Mouse (Mus musculus) kidney, postnatal 4 days (tissue): ENCODE data around the gene Rabepk.
A peak's percentile ranks its signal among the peaks of the same experiment; 100 is the strongest.
"Not testable (repeated sequence)": the region's sequence is repeated elsewhere in the genome, so short reads cannot be mapped to it uniquely, and the experiment has no call there.

Source experiments
- DNase-seq, 2 experiments: peaks; one replicate each; pipeline ENCODE4 v3.0.0; 2021; ENCODE audit warnings: mixed read lengths in 2 of 2

The Rabepk gene

GRCm38 (mm10) chr2:34761272-34761671 lies 38.4 kb downstream of the Rabepk start:
- not testable (repeated sequence) for DNase-seq

DNA sequence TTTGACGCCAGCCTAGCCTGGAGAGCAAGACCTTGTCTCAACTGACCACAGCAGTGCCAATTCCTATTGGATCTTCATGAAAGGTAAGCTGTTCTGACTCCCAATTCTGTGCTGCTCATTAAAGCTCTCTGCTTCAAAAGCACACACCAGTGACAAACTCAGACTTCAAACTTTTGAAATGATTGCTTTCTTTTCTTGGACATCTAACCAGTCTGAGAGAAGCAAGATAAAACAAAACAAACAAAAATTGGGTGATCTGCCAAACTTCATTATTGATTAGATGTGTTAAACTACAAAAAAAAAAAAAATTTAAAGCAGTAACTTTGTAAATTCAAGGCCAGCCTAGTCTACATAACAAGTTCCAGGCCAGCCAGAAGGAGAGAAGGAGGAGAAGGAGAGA lies 42.4 kb downstream of the Rabepk start:
- DNase-seq, result no peak

GRCm38 (mm10) chr2:34754551-34755358 lies 45.0 kb downstream of the Rabepk start, which contains the start of gene Gapvd1:
Gene Gapvd1 (minus strand): TSS chr2:34755232.
- DNase-seq, result peak; percentile 40 to 49

- peak; percentile 92 to 94 for DNase-seq
Measured at GRCm38 (mm10) chr2:34753811-34754550, 45.7 kb downstream of the Rabepk start.

GRCm38 (mm10) chr2:34750245-34750644 lies 49.5 kb downstream of the Rabepk start:
- DNase-seq, result no peak

DNA sequence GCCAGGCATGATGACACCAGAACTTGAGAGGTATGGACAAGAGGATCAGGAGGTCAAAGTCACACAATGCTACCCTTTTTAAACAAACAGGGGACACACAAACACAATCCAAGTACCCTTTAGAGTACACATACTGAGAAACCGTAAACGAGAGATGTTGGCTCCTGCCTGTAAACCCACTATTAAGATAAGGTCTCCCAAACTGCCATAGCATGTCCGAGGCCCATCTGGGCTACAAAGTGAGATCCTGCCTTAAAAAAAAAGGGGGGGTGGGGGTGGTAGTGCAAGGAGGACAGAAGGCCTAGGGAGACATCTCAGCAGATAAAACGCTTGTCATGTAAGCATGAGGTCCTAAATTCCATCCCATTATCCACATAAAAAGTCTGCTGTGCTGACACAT lies 51.2 kb downstream of the Rabepk start:
- no peak for DNase-seq

DNA sequence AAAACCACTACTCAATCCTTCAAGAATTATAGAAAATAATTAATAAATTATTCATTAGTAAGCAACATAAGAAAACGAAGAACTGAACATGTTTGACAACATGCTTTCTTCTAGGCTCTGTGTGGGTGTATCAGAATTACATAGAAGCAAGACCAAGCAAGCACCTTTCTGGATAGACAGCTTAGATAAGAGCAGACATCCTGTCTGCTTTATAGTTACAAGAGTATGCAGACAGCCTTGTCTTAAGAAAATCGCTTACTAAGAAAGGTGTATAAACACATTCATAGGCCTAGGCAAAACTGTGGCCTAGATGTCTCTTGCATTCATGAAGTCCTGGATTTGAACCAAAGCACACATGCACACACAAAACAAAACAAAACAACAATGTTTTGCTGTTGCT lies 54.0 kb downstream of the Rabepk start:
- DNase-seq, result no peak

DNA sequence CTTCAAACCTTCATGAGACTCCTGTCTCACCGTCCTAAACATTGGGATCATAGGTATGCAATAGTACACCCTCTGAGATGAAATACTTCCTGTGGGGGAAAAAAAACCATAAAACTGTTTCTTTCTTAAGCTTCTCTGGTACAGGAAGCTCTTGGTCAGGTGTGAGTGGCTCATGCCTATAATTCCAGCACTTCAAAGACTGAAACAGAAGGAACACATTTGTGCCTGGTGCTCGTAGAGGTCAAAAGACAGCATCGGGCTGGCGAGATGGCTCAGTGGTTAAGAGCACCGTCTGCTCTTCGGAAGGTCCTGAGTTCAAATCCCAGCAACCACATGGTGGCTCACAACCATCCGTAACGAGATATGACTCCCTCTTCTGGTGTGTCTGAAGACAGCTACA lies 55.2 kb downstream of the Rabepk start:
- no peak for DNase-seq

DNA sequence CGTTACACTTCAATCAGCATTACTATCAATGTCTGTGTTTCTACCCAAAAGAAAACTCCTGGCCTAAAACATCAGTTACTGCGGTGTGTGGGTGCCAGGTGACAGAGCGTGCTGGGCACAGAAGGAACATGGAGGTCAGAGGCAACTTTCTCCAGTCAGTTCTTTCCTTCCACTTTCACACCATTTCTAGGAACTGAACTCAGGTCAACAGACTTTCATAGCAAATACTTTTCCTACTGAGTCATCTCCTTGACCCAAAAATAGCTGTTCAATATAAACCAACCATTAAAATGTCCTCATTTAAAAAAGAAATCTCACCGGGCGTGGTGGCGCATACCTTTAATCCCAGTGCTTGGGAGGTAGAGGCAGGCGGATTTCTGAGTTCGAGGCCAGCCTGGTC lies 57.0 kb downstream of the Rabepk start:
- DNase-seq, result no peak

DNA sequence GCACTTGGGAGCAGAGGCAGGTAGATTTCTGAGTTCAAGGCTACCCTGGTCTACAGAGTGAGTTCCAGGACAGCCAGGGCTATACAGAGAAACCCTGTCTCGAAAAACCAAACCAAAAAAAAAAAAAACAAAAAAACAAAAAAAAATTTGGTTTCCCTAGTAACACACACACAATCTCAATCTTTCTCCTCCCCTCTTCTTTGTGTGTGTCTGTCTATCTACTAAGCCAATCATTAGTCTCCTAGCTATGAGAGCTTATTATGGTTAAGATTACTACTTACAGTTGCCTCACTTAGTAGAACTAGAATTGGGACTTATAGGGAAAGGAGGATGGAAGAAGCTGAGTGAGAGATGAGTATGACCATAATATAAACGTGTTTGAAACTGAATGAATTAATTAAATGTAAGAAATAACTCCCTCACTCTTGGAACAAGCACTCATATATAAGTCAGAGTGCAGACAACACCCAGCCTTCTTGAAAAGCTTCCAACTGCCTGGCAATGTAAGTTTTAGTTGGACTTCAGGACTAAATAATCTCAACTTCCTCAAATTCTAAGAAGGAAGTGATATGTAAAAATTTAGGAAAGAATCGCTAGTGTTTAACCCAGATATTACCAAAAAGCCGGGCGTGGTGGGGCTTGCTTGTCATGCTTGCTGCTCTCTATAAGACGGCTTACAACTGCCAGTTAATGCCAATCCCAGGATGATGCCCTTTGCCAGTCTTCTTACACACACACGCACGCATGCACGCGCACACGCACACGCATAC lies 58.1 kb downstream of the Rabepk start:
- no peak for DNase-seq

DNA sequence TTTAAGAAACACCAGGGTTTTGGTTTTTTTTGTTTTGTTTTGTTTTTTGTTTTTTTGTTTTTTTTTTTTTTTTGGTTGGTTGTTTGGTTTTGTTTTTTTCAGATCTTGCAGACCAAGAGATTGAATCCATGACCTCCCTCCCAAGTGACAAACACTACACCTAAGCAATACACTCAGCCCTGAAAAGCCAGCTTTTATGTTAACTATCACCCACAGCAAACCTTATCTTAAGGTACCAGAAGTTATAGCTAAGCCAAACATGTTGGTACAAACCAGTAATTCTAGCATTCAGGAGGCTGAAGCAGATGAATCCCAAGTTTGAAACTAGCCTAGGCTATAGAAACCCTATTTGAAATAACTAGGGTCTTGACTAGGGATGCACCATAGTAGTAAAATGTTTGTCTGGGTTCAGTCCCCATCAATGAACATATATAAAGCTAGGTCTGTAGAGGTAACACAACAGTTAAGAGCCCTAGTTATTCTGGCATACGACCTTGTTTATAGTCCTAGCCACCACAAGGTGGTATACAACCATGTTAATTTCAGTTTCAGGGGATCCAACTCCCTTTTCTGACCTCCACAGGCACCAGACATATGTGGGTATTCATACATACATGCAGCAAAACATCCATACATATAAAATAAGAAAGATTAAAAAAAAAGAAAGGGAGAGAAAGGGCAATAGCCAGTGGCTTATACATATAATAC lies 59.9 kb downstream of the Rabepk start:
- no peak for DNase-seq

DNA sequence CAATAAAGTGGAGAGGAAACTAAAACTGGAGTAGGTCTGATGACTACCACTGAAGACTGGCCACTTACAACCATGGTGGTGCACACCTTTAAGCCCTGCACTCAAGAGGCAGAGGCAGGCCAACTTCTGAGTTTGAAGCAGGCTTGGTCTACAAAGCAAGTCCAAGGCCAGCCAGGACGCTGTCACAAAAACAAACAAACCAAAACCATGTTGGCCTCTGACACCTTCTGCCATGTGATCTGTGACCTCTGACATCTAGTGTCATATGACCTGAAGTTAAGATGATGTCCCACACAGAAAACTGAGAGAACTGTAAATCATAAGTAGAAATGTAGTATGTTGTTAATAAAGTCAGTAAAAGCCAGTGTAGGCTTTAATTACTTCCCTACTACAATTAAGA lies 61.8 kb downstream of the Rabepk start:
- no peak for DNase-seq

GRCm38 (mm10) chr2:34736626-34737025 lies 63.1 kb downstream of the Rabepk start:
- DNase-seq, result no peak
